Mouse (Mus musculus) heart, adult 2 months (tissue): ENCODE measurements around the gene Elf1.

ENCODE experiments used
- CTCF ChIP-seq: fragments of 200-600 bp; IDR thresholded peaks from 2 replicates; pipeline ENCODE4 v1.8.1; 2022; ENCODE audit warnings: antibody characterized with exemption, mild to moderate bottlenecking, moderate library complexity
- POLR2A ChIP-seq: fragments of 200-500 bp; IDR thresholded peaks from 2 replicates; pipeline ENCODE4 v1.6.1; 2011; ENCODE audit warnings: mild to moderate bottlenecking, low read depth, low read length, control low read depth; ENCODE audit not compliant: insufficient read depth

DNA sequence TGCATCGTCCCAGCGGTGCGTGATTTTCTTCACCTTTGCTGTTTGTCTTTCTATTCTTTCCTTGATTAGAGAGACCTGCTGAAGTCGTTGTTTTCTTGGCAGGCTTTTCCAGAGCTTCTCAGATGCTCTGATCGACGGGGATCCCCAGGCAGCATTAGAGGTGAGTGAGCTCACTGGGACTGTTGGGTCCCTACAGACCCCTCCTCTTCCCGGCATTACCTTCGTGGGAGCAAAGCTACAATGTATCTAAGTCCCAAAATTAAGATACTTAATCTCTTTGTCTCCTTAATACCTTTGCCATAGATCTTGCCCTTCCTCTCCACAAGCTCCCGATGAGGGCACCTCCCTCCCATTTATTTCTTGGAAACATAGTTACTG is 106.8 kb downstream of the Elf1 start:
- TF ChIP-seq CTCF (no peak), POLR2A (no peak)
